Mouse (Mus musculus) neural tube, embryonic 14.5 days (tissue): ENCODE data around the gene Cav2. TPM values are rescaled to one million over a fixed set of nuclear protein-coding genes. Genes with fewer than 3 reads are reported as not detected.

Experiments used
- ATAC-seq: fragments of 200-750 bp; cut with Nextera tagmentation; 2 replicates; pipeline ENCODE4 v1.8.0; 2017; ENCODE audit warnings: low read depth, mild to moderate bottlenecking, moderate TSS enrichment, moderate library complexity
- H3K27ac ChIP-seq: fragments of 300-500 bp; sonication (generic); 2 replicates; pipeline ENCODE4 v1.5.1; 2014; ENCODE audit warnings: low read depth, mild to moderate bottlenecking, control low read depth, low read length, moderate library complexity, mixed read lengths
- H3K27me3 ChIP-seq: fragments of 300-500 bp; sonication (generic); 2 replicates; pipeline ENCODE4 v1.6.1; 2014; ENCODE audit warnings: low read length; ENCODE audit not compliant: control insufficient read depth, insufficient read depth
- H3K36me3 ChIP-seq: fragments of 300-500 bp; sonication (generic); 2 replicates; pipeline ENCODE4 v1.6.1; 2014; ENCODE audit warnings: low read length, mixed read lengths; ENCODE audit not compliant: control insufficient read depth, insufficient read depth
- H3K4me1 ChIP-seq: fragments of 300-500 bp; sonication (generic); 2 replicates; pipeline ENCODE4 v1.6.1; 2014; ENCODE audit warnings: low read length; ENCODE audit not compliant: control insufficient read depth, insufficient read depth
- H3K4me2 ChIP-seq: fragments of 300-500 bp; sonication (generic); 2 replicates; pipeline ENCODE4 v1.6.1; 2014; ENCODE audit warnings: mild to moderate bottlenecking, low read depth, low read length, control low read depth
- H3K4me3 ChIP-seq: fragments of 300-500 bp; sonication (generic); 2 replicates; pipeline ENCODE4 v1.5.1; 2014; ENCODE audit warnings: low read depth, low read length, control low read depth, mixed read lengths
- H3K9ac ChIP-seq: fragments of 300-500 bp; sonication (generic); replicated peaks from 2 replicates; pipeline ENCODE4 v1.6.1; 2014; ENCODE audit warnings: low read depth, mild to moderate bottlenecking, control low read depth, low read length, mixed read lengths
- H3K9me3 ChIP-seq: fragments of 300-500 bp; sonication (generic); 2 replicates; pipeline ENCODE4 v1.6.1; 2016; ENCODE audit warnings: low read length; ENCODE audit not compliant: control insufficient read depth
- WGBS: fragments of 180-500 bp; shearing (Covaris S2); extraction: QIAGEN DNeasy Blood & Tissue Kit; methylation state at CpG from one replicate; pipeline ENCODE4 v1.1.7; 2014; 5-methylcytosine and 5-hydroxymethylcytosine counted together
- polyA plus RNA-seq: library from polyadenylated mRNA; unstranded; fragments of >200 nt; fragmentation: Nextera tagmentation; extraction: Ambion mirVana; gene quantifications from 2 replicates; pipeline ENCODE4 v1.2.1, GENCODE M21; 2014

Gene Cav2
- polyA plus RNA-seq, 1 experiment from 2014 or later = 16.1 TPM

GRCm38 (mm10) chr6:17316294-17317166 is 35.5 kb downstream of the Cav2 start:
- Histone ChIP-seq H3K4me1 (no peaks in the 10 kb centered on the region), H3K4me3 (no peak overlapping the region), H3K4me2 (no peak overlapping the region), H3K27ac (no peak overlapping the region), H3K36me3 (no peaks in the 10 kb centered on the region), H3K9me3 (no peaks in the 10 kb centered on the region), H3K9ac (no peak overlapping the region), H3K27me3 (no peaks in the 10 kb centered on the region)
- no peak for ATAC-seq
- 83% methylated on average over 15 of the region's 15 CpGs for WGBS

- no peaks in the 10 kb centered on the region for H3K27me3 ChIP-seq
- no peak overlapping the region for H3K4me2 ChIP-seq
- no peaks in the 10 kb centered on the region for H3K9me3 ChIP-seq
- H3K9ac ChIP-seq = no peak overlapping the region
- ATAC-seq = no peak
- H3K36me3 ChIP-seq = no peaks in the 10 kb centered on the region
- H3K4me3 ChIP-seq = no peak overlapping the region
- no peak overlapping the region for H3K27ac ChIP-seq
- WGBS = 56% methylated on average over 1 of the region's 1 CpGs
- H3K4me1 ChIP-seq = no peaks in the 10 kb centered on the region
Measured at GRCm38 (mm10) chr6:17317167-17317524, 36.2 kb downstream of the Cav2 start.

- WGBS = 53% methylated on average over 1 of the region's 1 CpGs
- H3K4me2 ChIP-seq = no peak overlapping the region
- no peaks in the 10 kb centered on the region for H3K36me3 ChIP-seq
- H3K4me1 ChIP-seq = no peaks in the 10 kb centered on the region
- no peak overlapping the region for H3K9ac ChIP-seq
- no peaks in the 10 kb centered on the region for H3K9me3 ChIP-seq
- no peak overlapping the region for H3K27ac ChIP-seq
- H3K4me3 ChIP-seq = no peak overlapping the region
- ATAC-seq = no peak
- no peaks in the 10 kb centered on the region for H3K27me3 ChIP-seq
Measured at GRCm38 (mm10) chr6:17317944-17318343, 37.0 kb downstream of the Cav2 start.

GRCm38 (mm10) chr6:17321976-17322375 is 41.0 kb downstream of the Cav2 start:
- Histone ChIP-seq H3K27ac (no peak overlapping the region), H3K9me3 (no peaks in the 10 kb centered on the region), H3K4me2 (no peak overlapping the region), H3K9ac (no peak overlapping the region), H3K27me3 (no peaks in the 10 kb centered on the region), H3K36me3 (no peaks in the 10 kb centered on the region), H3K4me1 (no peaks in the 10 kb centered on the region), H3K4me3 (no peak overlapping the region)
- 82% methylated on average over 6 of the region's 6 CpGs for WGBS
- ATAC-seq = no peak

- no peaks in the 10 kb centered on the region for H3K36me3 ChIP-seq
- no peak overlapping the region for H3K4me2 ChIP-seq
- no peak overlapping the region for H3K27ac ChIP-seq
- H3K9me3 ChIP-seq = no peaks in the 10 kb centered on the region
- no peak overlapping the region for H3K4me3 ChIP-seq
- no peaks in the 10 kb centered on the region for H3K4me1 ChIP-seq
- WGBS = 65% methylated on average over 11 of the region's 11 CpGs
- no peak overlapping the region for H3K9ac ChIP-seq
- no peaks in the 10 kb centered on the region for H3K27me3 ChIP-seq
- no peak for ATAC-seq
Measured at GRCm38 (mm10) chr6:17327216-17327615, 46.2 kb downstream of the Cav2 start.

GRCm38 (mm10) chr6:17329801-17330200 is 48.8 kb downstream of the Cav2 start:
- Histone ChIP-seq H3K9me3 (no peaks in the 10 kb centered on the region), H3K27ac (no peak overlapping the region), H3K27me3 (no peaks in the 10 kb centered on the region), H3K4me2 (no peak overlapping the region), H3K36me3 (no peaks in the 10 kb centered on the region), H3K4me3 (no peak overlapping the region), H3K9ac (no peak overlapping the region), H3K4me1 (no peaks in the 10 kb centered on the region)
- ATAC-seq = no peak
- WGBS = 85% methylated on average over 3 of the region's 3 CpGs

GRCm38 (mm10) chr6:17337724-17338123 is 56.7 kb downstream of the Cav2 start:
- 87% methylated on average over 2 of the region's 2 CpGs for WGBS
- Histone ChIP-seq H3K9ac (no peak overlapping the region), H3K27ac (no peak overlapping the region), H3K4me3 (no peak overlapping the region), H3K4me1 (no peaks in the 10 kb centered on the region), H3K27me3 (no peaks in the 10 kb centered on the region), H3K36me3 (no peaks in the 10 kb centered on the region), H3K9me3 (no peaks in the 10 kb centered on the region), H3K4me2 (no peak overlapping the region)
- no peak for ATAC-seq

Other genes starting within 250 kb of the Cav2 start
- gene Tes, start 216.0 kb upstream of the Cav2 start, polyA plus RNA-seq = 85.2 and 87.0 TPM in 2 replicates
- 16.6 and 31.4 TPM in 2 replicates for gene Cav1, start 25.1 kb downstream of the Cav2 start, polyA plus RNA-seq
- 6.7 and 7.0 TPM in 2 replicates for gene Met, start 182.6 kb downstream of the Cav2 start, polyA plus RNA-seq